Mouse (Mus musculus) stomach, embryonic 15.5 days (tissue): ENCODE measurements around the gene Mcu. TPM values are rescaled to one million over a fixed set of nuclear protein-coding genes. Genes with fewer than 3 reads are reported as not detected.

Experiments
- ATAC-seq: fragments of 200-750 bp; cut with Nextera tagmentation; 2 replicates; pipeline ENCODE4 v1.8.0; 2017; ENCODE audit warnings: low read depth, moderate number of reproducible peaks, moderate TSS enrichment; ENCODE audit not compliant: insufficient read depth, low FRiP score
- H3K27ac ChIP-seq: fragments of 300-500 bp; sonication (generic); 2 replicates; pipeline ENCODE4 v1.5.1; 2015; ENCODE audit warnings: mild to moderate bottlenecking, inconsistent platforms
- H3K27me3 ChIP-seq: fragments of 300-500 bp; sonication (generic); replicated peaks from 2 replicates; pipeline ENCODE4 v1.6.1; 2015; ENCODE audit warnings: inconsistent platforms
- H3K36me3 ChIP-seq: fragments of 300-500 bp; sonication (generic); 2 replicates; pipeline ENCODE4 v1.6.1; 2015; ENCODE audit warnings: inconsistent platforms
- H3K4me1 ChIP-seq: fragments of 300-500 bp; sonication (generic); 2 replicates; pipeline ENCODE4 v1.6.1; 2015; ENCODE audit warnings: inconsistent platforms
- H3K4me2 ChIP-seq: fragments of 300-500 bp; sonication (generic); 2 replicates; pipeline ENCODE4 v1.6.1; 2015; ENCODE audit warnings: mild to moderate bottlenecking, inconsistent platforms
- H3K4me3 ChIP-seq: fragments of 300-500 bp; sonication (generic); replicated peaks from 2 replicates; pipeline ENCODE4 v1.5.1; 2015; ENCODE audit warnings: inconsistent platforms
- H3K9ac ChIP-seq: fragments of 300-500 bp; sonication (generic); 2 replicates; pipeline ENCODE4 v1.6.1; 2015; ENCODE audit warnings: inconsistent platforms
- H3K9me3 ChIP-seq: fragments of 300-500 bp; sonication (generic); 2 replicates; pipeline ENCODE4 v1.6.1; 2016; ENCODE audit warnings: inconsistent platforms
- WGBS: fragments of 180-500 bp; shearing (Covaris S2); methylation state at CpG from one replicate; pipeline ENCODE4 v1.1.7; 2015; 5-methylcytosine and 5-hydroxymethylcytosine counted together
- polyA plus RNA-seq: library from polyadenylated mRNA; unstranded; fragments of >200 nt; fragmentation: Nextera tagmentation; extraction: Ambion mirVana; gene quantifications from 2 replicates; pipeline ENCODE4 v1.2.1, GENCODE M21; 2015

The Mcu gene
- polyA plus RNA-seq, result 55.8 and 59.2 TPM in 2 replicates

DNA sequence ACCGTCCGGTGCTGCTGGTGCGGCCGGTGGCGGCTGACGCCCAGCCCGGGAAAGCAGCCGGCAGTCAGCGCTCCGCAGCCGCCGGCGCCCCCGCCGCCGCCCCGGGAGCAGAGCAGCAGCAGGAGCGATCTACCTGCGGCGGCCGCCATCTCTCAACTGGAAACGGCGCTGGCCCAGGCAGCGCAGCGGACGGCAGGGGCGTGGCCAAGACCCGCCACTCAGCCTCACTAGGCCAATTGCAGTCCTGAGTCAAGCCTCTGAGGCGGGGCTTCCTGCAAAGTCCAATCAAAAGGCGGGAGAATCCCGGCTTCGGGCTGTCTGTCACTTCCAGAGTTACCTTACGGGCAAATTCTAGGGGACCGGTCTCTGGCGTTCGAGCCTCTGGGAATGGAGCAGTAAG lies at the start of gene Mcu:
Gene Mcu (minus strand): TSS at position 171 of the 400 bp plus-strand sequence.
- Histone ChIP-seq H3K4me3 (peak within 1 kb of the TSS; percentile 91), H3K36me3 (no peaks in the 10 kb centered on the region), H3K27me3 (no peaks in the 10 kb centered on the region), H3K9ac (peak within 1 kb of the TSS; percentile 90), H3K27ac (peak within 1 kb of the TSS; percentile 89), H3K4me2 (peak within 1 kb of the TSS; percentile 80), H3K9me3 (no peaks in the 10 kb centered on the region), H3K4me1 (peaks cover 19% of the 10 kb centered on the region)
- WGBS, result under 1% methylated on average over 35 of the region's 36 CpGs
- peak; percentile 98 for ATAC-seq

DNA sequence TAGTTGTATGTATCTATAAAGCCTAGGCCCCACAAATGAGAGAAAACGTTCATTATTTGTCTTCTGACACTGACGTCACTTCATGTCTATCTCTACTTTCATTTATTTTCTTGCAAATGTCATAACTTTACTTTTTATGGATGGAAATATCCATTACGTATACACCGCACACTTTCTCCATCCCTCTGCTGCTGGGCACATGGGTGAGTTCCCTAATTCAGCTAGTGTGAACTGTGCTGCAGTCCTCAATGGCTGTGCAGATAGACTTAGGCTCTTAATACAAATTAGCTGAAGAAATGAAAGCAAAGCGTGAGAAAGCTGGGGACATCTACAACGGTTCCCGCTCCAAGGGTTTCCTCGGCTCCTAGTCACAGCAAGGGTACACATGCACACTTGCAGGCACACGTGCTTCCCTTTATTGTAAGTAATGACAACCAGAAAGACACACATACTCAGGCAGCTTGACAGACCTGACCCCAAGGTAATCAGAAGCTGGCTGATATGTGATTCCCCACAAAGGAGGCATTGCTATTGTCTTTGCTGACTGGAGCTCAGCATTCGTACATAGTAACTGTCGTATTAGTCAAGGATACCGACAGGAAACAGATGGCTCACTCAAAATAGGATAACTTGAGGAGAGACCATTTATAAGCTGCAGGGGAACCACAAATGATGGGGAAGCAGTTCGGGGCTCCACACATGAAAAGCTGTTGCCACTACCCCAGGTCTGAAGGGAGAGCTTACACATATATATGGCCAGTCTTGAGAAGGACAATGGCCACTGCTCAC lies 49.2 kb upstream of the Mcu start:
- no peak overlapping the region for H3K4me2 ChIP-seq
- H3K9ac ChIP-seq, result no peak overlapping the region
- H3K9me3 ChIP-seq, result no peaks in the 10 kb centered on the region
- H3K27me3 ChIP-seq, result no peaks in the 10 kb centered on the region
- H3K4me3 ChIP-seq, result no peak overlapping the region
- H3K36me3 ChIP-seq, result no peaks in the 10 kb centered on the region
- WGBS, result 60% methylated on average over 13 of the region's 13 CpGs
- H3K4me1 ChIP-seq, result 0 out of 2 replicates have a peak, but pooled peaks cover 2% of the 10 kb centered on the region
- ATAC-seq, result no peak
- no peak overlapping the region for H3K27ac ChIP-seq

DNA sequence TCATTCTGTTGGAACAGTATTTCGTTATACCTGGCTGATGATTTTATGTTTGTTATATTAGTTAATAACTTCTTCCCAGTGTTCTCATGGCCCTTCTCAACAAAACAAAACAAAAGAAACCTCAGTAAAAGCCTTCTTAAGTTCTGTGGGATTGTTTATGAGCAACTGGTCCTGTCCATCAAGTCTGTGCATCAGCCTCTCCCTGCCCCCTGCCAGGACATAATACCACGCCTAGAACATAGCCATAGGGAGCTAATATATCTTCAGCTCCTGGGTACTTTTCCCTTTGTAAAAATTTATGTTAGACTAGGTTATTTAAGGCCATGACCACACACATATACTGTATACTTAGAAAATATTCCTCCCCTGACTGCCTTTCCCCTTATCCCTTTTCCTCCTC lies 48.3 kb upstream of the Mcu start:
- Histone ChIP-seq H3K36me3 (no peaks in the 10 kb centered on the region), H3K4me2 (no peak overlapping the region), H3K4me3 (no peak overlapping the region), H3K27ac (no peak overlapping the region), H3K9me3 (no peaks in the 10 kb centered on the region), H3K4me1 (0 out of 2 replicates have a peak, but pooled peaks cover 2% of the 10 kb centered on the region), H3K9ac (no peak overlapping the region), H3K27me3 (no peaks in the 10 kb centered on the region)
- ATAC-seq, result no peak
- 67% methylated on average over 2 of the region's 2 CpGs for WGBS

DNA sequence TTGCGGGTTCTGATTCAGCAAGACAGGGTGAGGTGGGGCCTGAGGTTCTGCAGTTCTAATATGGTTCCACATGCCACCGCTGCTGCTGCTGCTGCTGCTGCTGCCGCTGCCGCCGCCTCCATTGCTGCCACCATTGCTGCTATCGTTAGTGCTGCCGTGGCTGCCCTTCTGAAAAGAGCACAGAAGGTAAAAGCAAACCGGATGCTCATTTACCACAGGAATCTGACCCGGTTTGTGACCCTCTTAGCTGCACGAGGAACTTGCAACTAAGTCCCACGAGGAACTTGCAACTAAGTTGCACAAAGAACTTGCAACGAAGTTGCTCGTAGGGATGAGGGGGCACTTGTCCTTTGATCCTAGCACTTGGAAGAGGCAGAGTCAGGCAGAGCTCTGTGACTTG lies 40.3 kb upstream of the Mcu start:
- Histone ChIP-seq H3K4me3 (no peak overlapping the region), H3K4me1 (no peaks in the 10 kb centered on the region), H3K9ac (no peak overlapping the region), H3K36me3 (no peaks in the 10 kb centered on the region), H3K27ac (no peak overlapping the region), H3K27me3 (no peaks in the 10 kb centered on the region), H3K4me2 (no peak overlapping the region), H3K9me3 (no peaks in the 10 kb centered on the region)
- ATAC-seq, result no peak
- WGBS, result 80% methylated on average over 13 of the region's 13 CpGs

DNA sequence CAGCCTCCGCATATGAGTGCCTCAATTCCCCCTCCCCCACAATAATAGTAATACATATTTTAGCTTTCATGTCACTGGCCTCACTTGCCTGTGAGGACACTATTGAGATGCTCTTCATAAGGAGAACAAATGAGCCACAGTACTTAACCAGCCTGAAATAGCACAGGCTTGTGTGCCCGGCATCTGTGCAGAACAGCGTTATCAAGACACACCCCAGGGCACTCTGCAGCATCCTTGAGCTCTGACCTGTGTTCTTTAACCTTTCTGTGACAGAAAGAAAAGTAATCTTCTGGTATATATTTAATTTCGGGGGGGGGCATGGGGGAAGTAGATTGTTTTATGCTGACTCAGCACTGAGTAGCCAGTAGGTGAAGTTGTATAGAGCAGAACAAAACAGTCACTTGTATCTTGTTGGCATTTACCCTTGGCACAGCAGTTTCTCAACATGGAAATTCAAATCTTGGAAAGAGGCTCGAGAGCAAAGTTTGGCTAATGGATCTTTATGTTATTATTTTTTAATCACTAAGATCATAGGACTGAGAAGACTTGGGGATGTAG lies 30.4 kb upstream of the Mcu start:
- ATAC-seq, result no peak
- H3K4me1 ChIP-seq, result 0 out of 2 replicates have a peak, but pooled peaks cover 3% of the 10 kb centered on the region
- H3K36me3 ChIP-seq, result no peaks in the 10 kb centered on the region
- no peaks in the 10 kb centered on the region for H3K9me3 ChIP-seq
- WGBS, result 76% methylated on average over 5 of the region's 5 CpGs
- H3K27ac ChIP-seq, result no peak overlapping the region
- no peaks in the 10 kb centered on the region for H3K27me3 ChIP-seq
- no peak overlapping the region for H3K4me2 ChIP-seq
- no peak overlapping the region for H3K4me3 ChIP-seq
- H3K9ac ChIP-seq, result no peak overlapping the region

DNA sequence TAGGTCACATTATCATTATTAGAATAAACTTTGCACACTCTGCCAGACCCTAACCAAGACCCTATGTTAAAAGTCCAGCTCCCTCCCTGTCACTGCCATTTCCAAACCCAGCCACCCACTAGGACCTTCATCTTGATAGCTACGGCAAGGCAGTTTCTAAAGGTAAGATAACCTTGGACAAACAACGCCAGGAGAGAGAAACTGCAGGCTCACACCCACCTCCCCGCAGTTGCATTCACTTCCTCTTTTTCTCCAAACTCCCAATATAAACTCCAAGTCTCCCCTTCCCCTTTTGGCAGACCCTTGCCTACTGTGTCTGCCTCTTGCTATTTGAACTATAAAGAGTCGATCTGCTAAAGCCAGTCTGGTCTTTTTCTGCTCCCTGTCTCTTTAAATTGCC lies 28.7 kb upstream of the Mcu start:
- H3K27me3 ChIP-seq, result no peaks in the 10 kb centered on the region
- H3K36me3 ChIP-seq, result no peaks in the 10 kb centered on the region
- H3K4me2 ChIP-seq, result no peak overlapping the region
- 0 out of 2 replicates have a peak, but pooled peaks cover 3% of the 10 kb centered on the region for H3K4me1 ChIP-seq
- no peak overlapping the region for H3K9ac ChIP-seq
- no peak for ATAC-seq
- H3K4me3 ChIP-seq, result no peak overlapping the region
- WGBS, result 45% methylated on average over 4 of the region's 4 CpGs
- no peak overlapping the region for H3K27ac ChIP-seq
- no peaks in the 10 kb centered on the region for H3K9me3 ChIP-seq

DNA sequence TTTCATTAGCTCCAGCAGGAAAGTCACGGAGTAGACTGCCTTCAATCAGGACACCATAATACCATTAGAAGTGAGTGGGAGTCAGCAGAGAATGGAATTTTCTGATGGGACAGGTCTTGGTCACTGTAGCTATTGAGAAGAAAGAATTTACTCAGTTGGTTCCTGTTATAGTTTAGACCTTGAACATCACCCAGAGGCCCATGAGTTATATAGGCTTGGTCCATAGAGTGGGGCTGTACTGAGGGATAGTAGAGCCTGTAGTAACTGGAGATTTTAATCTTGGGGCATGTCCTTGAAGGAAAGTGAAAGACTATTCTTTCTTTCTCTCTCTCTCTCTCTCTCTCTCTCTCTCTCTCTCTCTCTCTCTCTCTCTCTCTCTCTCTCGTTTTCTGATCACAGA lies 28.2 kb upstream of the Mcu start:
- no peak overlapping the region for H3K4me2 ChIP-seq
- 0 out of 2 replicates have a peak, but pooled peaks cover 3% of the 10 kb centered on the region for H3K4me1 ChIP-seq
- 62% methylated on average over 2 of the region's 2 CpGs for WGBS
- H3K27me3 ChIP-seq, result no peaks in the 10 kb centered on the region
- no peak overlapping the region for H3K9ac ChIP-seq
- ATAC-seq, result no peak
- H3K27ac ChIP-seq, result no peak overlapping the region
- H3K4me3 ChIP-seq, result no peak overlapping the region
- no peaks in the 10 kb centered on the region for H3K36me3 ChIP-seq
- H3K9me3 ChIP-seq, result no peaks in the 10 kb centered on the region

DNA sequence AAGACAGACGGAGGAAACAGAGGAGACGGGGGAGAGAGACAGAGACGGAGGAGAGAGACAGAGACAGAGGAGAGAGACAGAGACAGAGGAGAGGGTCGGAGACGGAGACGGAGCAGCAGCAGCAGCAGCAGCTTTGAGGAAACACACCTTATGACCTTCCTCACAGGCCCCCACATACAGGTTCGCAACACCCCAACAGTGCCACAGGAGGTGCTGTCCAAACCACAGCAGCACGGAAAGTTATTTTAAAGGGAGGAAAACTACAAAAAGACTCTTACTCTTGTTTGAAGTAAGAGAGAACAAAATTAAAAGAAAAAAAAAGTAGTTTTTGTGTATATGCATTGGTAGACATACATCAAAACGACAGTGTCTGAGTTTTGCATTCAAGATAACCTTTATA lies 27.2 kb upstream of the Mcu start:
- no peak overlapping the region for H3K4me3 ChIP-seq
- H3K27ac ChIP-seq, result no peak overlapping the region
- no peak for ATAC-seq
- H3K36me3 ChIP-seq, result no peaks in the 10 kb centered on the region
- 72% methylated on average over 9 of the region's 9 CpGs for WGBS
- H3K27me3 ChIP-seq, result no peaks in the 10 kb centered on the region
- no peaks in the 10 kb centered on the region for H3K9me3 ChIP-seq
- 0 out of 2 replicates have a peak, but pooled peaks cover 3% of the 10 kb centered on the region for H3K4me1 ChIP-seq
- H3K9ac ChIP-seq, result no peak overlapping the region
- no peak overlapping the region for H3K4me2 ChIP-seq

DNA sequence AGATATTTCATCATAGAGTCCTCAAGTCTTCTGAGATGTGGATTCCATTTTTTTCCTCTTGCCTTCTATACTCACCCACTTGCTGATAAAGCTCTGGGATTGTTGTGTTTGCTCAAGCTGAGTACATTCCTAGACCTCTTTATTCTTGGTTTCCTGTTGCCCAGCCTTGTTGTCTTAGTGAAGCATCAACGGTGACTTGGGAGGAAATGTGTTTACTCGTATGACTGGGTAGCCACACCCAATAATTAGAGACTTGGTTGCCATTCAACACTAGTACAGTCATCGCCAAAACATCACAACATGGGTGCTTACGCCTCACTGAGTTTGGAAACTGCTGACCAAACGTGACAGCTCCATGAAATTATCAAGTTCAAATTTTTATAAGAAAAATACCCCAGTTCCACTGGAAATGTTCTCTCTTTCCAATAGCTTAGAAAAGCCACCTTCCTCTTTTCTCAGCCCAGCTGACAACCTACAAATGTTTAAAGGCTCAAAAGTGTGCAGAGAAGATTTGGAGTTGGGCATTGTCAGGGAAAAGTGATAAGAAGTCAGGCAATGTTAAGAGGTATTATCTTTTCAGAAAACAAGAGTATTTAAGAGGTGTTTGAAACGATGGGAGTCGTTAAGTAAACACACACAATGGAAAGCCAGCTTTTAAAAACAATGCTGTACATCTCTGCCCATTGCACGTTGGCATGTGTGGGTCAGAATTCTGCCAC lies 26.3 kb upstream of the Mcu start:
- ATAC-seq, result no peak
- Histone ChIP-seq H3K36me3 (no peaks in the 10 kb centered on the region), H3K27ac (no peak overlapping the region), H3K9ac (no peak overlapping the region), H3K27me3 (no peaks in the 10 kb centered on the region), H3K4me2 (no peak overlapping the region), H3K4me1 (0 out of 2 replicates have a peak, but pooled peaks cover 3% of the 10 kb centered on the region), H3K4me3 (no peak overlapping the region), H3K9me3 (no peaks in the 10 kb centered on the region)
- 59% methylated on average over 8 of the region's 8 CpGs for WGBS

DNA sequence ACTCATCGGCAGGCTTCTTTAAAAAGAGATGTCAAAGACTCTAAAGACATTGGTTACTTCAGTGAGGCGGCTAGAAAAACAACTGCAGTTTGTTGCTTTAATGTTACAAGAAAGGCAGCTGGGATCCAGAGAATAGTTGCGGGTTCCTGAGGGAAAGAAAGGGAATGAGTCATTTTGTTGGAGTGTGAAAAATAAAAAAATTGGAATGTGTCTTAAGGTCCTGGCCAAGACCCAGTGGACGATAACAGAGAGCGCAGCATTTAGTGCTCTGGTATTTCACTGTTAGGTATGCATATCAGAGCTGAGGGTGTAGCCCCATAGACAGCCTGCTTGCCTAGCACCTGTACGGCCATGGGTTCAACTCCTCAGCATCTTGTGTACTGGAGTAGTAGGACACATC lies 22.1 kb upstream of the Mcu start:
- Histone ChIP-seq H3K36me3 (no peaks in the 10 kb centered on the region), H3K4me3 (no peak overlapping the region)
- ATAC-seq, result no peak

DNA sequence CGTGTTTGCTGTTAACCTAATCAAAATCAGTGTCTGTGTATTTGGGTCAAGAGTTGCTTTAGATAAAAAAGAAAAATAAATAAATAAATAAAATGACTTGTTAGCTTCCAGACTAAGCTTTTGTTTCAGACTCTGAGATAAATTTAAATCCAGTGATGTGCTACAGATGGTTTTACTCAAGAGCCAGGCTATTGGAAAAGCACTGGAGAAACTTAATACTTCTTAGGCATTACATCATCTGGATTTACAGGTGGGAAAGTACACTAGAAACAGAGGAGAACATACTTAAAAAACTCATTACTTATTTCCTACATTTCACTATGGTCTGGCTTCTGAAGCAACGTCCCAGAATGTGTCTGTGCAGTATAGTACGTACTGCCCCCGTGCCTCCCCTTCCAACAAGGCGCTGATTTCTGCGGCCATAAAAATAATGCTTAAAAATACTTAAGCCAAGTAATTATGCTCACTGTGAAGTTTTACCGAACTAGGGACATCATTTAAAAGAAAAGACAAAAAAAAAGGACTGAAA lies 21.2 kb upstream of the Mcu start:
- H3K27ac ChIP-seq, result peak overlapping the region; percentile 31; the same call in 1 of the 2 replicates
- H3K4me1 ChIP-seq, result 0 out of 2 replicates have a peak, but pooled peaks cover 3% of the 10 kb centered on the region
- no peaks in the 10 kb centered on the region for H3K36me3 ChIP-seq
- WGBS, result 46% methylated on average over 7 of the region's 7 CpGs
- no peak; the same call in 1 of the 2 replicates for ATAC-seq
- no peaks in the 10 kb centered on the region for H3K27me3 ChIP-seq
- peak overlapping the region; percentile 11; the same call in 1 of the 2 replicates for H3K4me2 ChIP-seq
- no peak overlapping the region for H3K9ac ChIP-seq
- no peaks in the 10 kb centered on the region for H3K9me3 ChIP-seq
- H3K4me3 ChIP-seq, result no peak overlapping the region

More for the DNA sequence above, 22.1 kb upstream of the Mcu start:
- H3K9ac ChIP-seq, result no peak overlapping the region
- no peak overlapping the region for H3K4me2 ChIP-seq
- 77% methylated on average over 6 of the region's 6 CpGs for WGBS
- 0 out of 2 replicates have a peak, but pooled peaks cover 3% of the 10 kb centered on the region for H3K4me1 ChIP-seq
- H3K27ac ChIP-seq, result 0 out of 2 replicates have a peak overlapping the region, but pooled peaks have one; percentile 18
- H3K9me3 ChIP-seq, result no peaks in the 10 kb centered on the region
- no peaks in the 10 kb centered on the region for H3K27me3 ChIP-seq
